Mouse (Mus musculus) bone marrow macrophage, adult 2 months (primary cell): ENCODE measurements around the gene Btn1a1.

Source experiments
- CTCF ChIP-seq: IDR thresholded peaks from 2 replicates; pipeline ENCODE4 v1.5.1; 2012; ENCODE audit warnings: low read depth, mild to moderate bottlenecking, low read length, moderate library complexity
- POLR2A ChIP-seq: IDR thresholded peaks from 2 replicates; pipeline ENCODE4 v1.6.1; 2012; ENCODE audit warnings: mild to moderate bottlenecking, low read depth, low read length, borderline replicate concordance

- TF ChIP-seq CTCF (no peak), POLR2A (no peak)
These were observed 1.2 kb upstream of the Btn1a1 start for GRCm38 (mm10) chr13:23466911-23467310.
